13 mouse cellular contexts compared by ENCODE assay signal in the genomic region with DNA sequence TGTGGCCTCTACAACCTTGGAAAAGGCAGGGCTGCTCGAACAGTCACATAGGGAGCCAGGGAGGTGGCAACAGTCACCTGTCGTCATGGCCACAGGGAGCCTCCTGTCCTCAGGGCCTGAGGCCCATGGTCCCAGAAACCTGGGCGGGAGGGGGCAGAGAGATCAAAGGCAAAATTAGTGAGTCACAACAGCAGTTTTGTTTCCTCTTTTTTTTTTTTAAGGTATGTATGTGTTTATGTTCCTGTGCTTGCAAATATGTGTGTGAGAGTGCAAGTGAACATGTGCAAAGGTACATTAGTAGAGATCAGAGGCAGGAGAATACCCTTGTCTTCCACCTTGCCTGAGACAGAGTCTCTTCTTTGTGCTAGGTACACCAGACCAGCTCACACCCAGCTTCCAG.
"Had no signal": no experiment of that assay in that cellular context is flagged by ENCODE, and none has a peak within 500 bp of the region (broad histone marks: within the 10 kb centered on the region; RNA-seq: fewer than 3 reads in every experiment).

No protein-coding gene starts in this region.

- DNase-seq: kidney, adult 18-20 months; kidney, postnatal 36 days; layer of hippocampus, adult 9-11 months; lung, adult 18-20 months; retina, postnatal 1 day; right cerebral cortex, postnatal 4 days; spleen, adult 18-20 months; thymus, adult 18-20 months; thymus, postnatal 14 days had no signal

- H3K27me3 ChIP-seq: midbrain, embryonic 12.5 days; neural tube, embryonic 13.5 days had no signal

- H3K4me2 ChIP-seq: midbrain, embryonic 12.5 days; neural tube, embryonic 13.5 days had no signal

- H3K4me3 ChIP-seq: limb, embryonic 10.5 days; midbrain, embryonic 12.5 days; neural tube, embryonic 13.5 days had no signal

- ATAC-seq: midbrain, embryonic 16.5 days had no signal

- H3K4me1 ChIP-seq: limb, embryonic 10.5 days; midbrain, embryonic 12.5 days; neural tube, embryonic 13.5 days had no signal

- H3K9me3 ChIP-seq: limb, embryonic 10.5 days; neural tube, embryonic 13.5 days had no signal

- H3K9ac ChIP-seq: midbrain, embryonic 12.5 days; neural tube, embryonic 13.5 days had no signal

- H3K27ac ChIP-seq: limb, embryonic 10.5 days; midbrain, embryonic 12.5 days; neural tube, embryonic 13.5 days had no signal
